Mouse (Mus musculus) limb, embryonic 10.5 days (tissue): ENCODE results near the gene Cog7. TPM values are rescaled to one million over a fixed set of nuclear protein-coding genes. Genes with fewer than 3 reads are reported as not detected.

Experiments used
- DNase-seq: peaks from one replicate; pipeline ENCODE4 v3.0.0-alpha.2; 2017; ENCODE audit warnings: low spot score
- H3K27ac ChIP-seq: fragments of 300-500 bp; sonication (generic); 2 replicates; pipeline ENCODE4 v1.5.1; 2016; ENCODE audit warnings: mild to moderate bottlenecking
- H3K27me3 ChIP-seq: fragments of 300-500 bp; sonication (generic); 2 replicates; pipeline ENCODE4 v1.6.1; 2016; ENCODE audit warnings: low read depth, mild to moderate bottlenecking; ENCODE audit not compliant: poor library complexity, severe bottlenecking
- H3K36me3 ChIP-seq: fragments of 300-500 bp; sonication (generic); 2 replicates; pipeline ENCODE4 v1.6.1; 2016; ENCODE audit warnings: mild to moderate bottlenecking, moderate library complexity
- H3K4me1 ChIP-seq: fragments of 300-500 bp; sonication (generic); 2 replicates; pipeline ENCODE4 v1.6.1; 2016
- H3K4me3 ChIP-seq: fragments of 300-500 bp; sonication (generic); 2 replicates; pipeline ENCODE4 v1.5.1; 2016; ENCODE audit warnings: mild to moderate bottlenecking, moderate library complexity
- H3K9me3 ChIP-seq: fragments of 300-500 bp; sonication (generic); replicated peaks from 2 replicates; pipeline ENCODE4 v1.6.1; 2016; ENCODE audit warnings: mild to moderate bottlenecking
- WGBS: fragments of 180-500 bp; shearing (Covaris S2); methylation state at CpG from one replicate; pipeline ENCODE4 v1.1.7; 2016; 5-methylcytosine and 5-hydroxymethylcytosine counted together
- polyA plus RNA-seq: library from polyadenylated mRNA; unstranded; fragments of >200 nt; fragmentation: Nextera tagmentation; extraction: Ambion mirVana; gene quantifications from 2 replicates; pipeline ENCODE4 v1.2.1, GENCODE M21; 2016

Gene Cog7
- polyA plus RNA-seq, 1 experiment from 2014 or later = 24.8 TPM

- no peaks in the 10 kb centered on the region for H3K4me1 ChIP-seq
- 81% methylated on average over 3 of the region's 3 CpGs for WGBS
- DNase-seq = no peak
Measured at GRCm38 (mm10) chr7:121941640-121942039, 39.9 kb downstream of the Cog7 start.

GRCm38 (mm10) chr7:121941016-121941415, 40.5 kb downstream of the Cog7 start:
- Histone ChIP-seq H3K27ac (no peak overlapping the region), H3K4me1 (no peaks in the 10 kb centered on the region), H3K4me3 (no peak overlapping the region), H3K9me3 (no peaks in the 10 kb centered on the region), H3K36me3 (peaks cover 27% of the 10 kb centered on the region), H3K27me3 (no peaks in the 10 kb centered on the region)
- WGBS = 86% methylated on average over 3 of the region's 3 CpGs
- DNase-seq = no peak

More at GRCm38 (mm10) chr7:121941640-121942039, 39.9 kb downstream of the Cog7 start:
- Histone ChIP-seq H3K36me3 (peaks cover 23% of the 10 kb centered on the region), H3K9me3 (no peaks in the 10 kb centered on the region), H3K4me3 (no peak overlapping the region), H3K27ac (no peak overlapping the region), H3K27me3 (no peaks in the 10 kb centered on the region)

GRCm38 (mm10) chr7:121939729-121940128, 41.8 kb downstream of the Cog7 start:
- Histone ChIP-seq H3K4me1 (no peaks in the 10 kb centered on the region), H3K27ac (no peak overlapping the region), H3K27me3 (no peaks in the 10 kb centered on the region), H3K36me3 (peaks cover 34% of the 10 kb centered on the region), H3K4me3 (no peak overlapping the region), H3K9me3 (no peaks in the 10 kb centered on the region)
- 35% methylated on average over 4 of the region's 4 CpGs for WGBS
- DNase-seq = no peak

GRCm38 (mm10) chr7:121939244-121939643, 42.3 kb downstream of the Cog7 start:
- no peak for DNase-seq
- Histone ChIP-seq H3K27me3 (no peaks in the 10 kb centered on the region), H3K9me3 (no peaks in the 10 kb centered on the region), H3K27ac (no peak overlapping the region), H3K4me3 (no peak overlapping the region), H3K4me1 (no peaks in the 10 kb centered on the region), H3K36me3 (peaks cover 34% of the 10 kb centered on the region)
- 75% methylated on average over 6 of the region's 6 CpGs for WGBS

GRCm38 (mm10) chr7:121938124-121938891, 43.2 kb downstream of the Cog7 start:
- no peaks in the 10 kb centered on the region for H3K4me1 ChIP-seq
- H3K27me3 ChIP-seq = no peaks in the 10 kb centered on the region
- H3K4me3 ChIP-seq = no peak overlapping the region
- WGBS = 82% methylated on average over 8 of the region's 8 CpGs
- H3K9me3 ChIP-seq = no peaks in the 10 kb centered on the region
- H3K27ac ChIP-seq = no peak overlapping the region
- DNase-seq = no peak
- H3K36me3 ChIP-seq = peaks cover 27% of the 10 kb centered on the region

GRCm38 (mm10) chr7:121936861-121937630, 44.5 kb downstream of the Cog7 start:
- no peaks in the 10 kb centered on the region for H3K4me1 ChIP-seq
- H3K36me3 ChIP-seq = peaks cover 22% of the 10 kb centered on the region
- no peak for DNase-seq
- no peak overlapping the region for H3K27ac ChIP-seq
- no peaks in the 10 kb centered on the region for H3K27me3 ChIP-seq
- 75% methylated on average over 14 of the region's 14 CpGs for WGBS
- H3K9me3 ChIP-seq = no peaks in the 10 kb centered on the region
- H3K4me3 ChIP-seq = no peak overlapping the region

- H3K27me3 ChIP-seq = no peaks in the 10 kb centered on the region
- peaks cover 23% of the 10 kb centered on the region for H3K36me3 ChIP-seq
- H3K9me3 ChIP-seq = no peaks in the 10 kb centered on the region
- no peak for DNase-seq
- H3K4me3 ChIP-seq = no peak overlapping the region
- no peak overlapping the region for H3K27ac ChIP-seq
- no peaks in the 10 kb centered on the region for H3K4me1 ChIP-seq
- WGBS = 86% methylated on average over 12 of the region's 12 CpGs
Measured at GRCm38 (mm10) chr7:121935906-121936794, 45.4 kb downstream of the Cog7 start.

GRCm38 (mm10) chr7:121934346-121934745, 47.2 kb downstream of the Cog7 start:
- Histone ChIP-seq H3K4me1 (no peaks in the 10 kb centered on the region), H3K4me3 (no peak overlapping the region), H3K36me3 (peaks cover 35% of the 10 kb centered on the region), H3K27ac (no peak overlapping the region), H3K27me3 (no peaks in the 10 kb centered on the region), H3K9me3 (no peaks in the 10 kb centered on the region)
- no peak for DNase-seq
- 94% methylated on average over 2 of the region's 2 CpGs for WGBS

GRCm38 (mm10) chr7:121933675-121934074, 47.8 kb downstream of the Cog7 start:
- H3K27ac ChIP-seq = no peak overlapping the region
- no peak for DNase-seq
- H3K27me3 ChIP-seq = no peaks in the 10 kb centered on the region
- no peaks in the 10 kb centered on the region for H3K4me1 ChIP-seq
- peaks cover 41% of the 10 kb centered on the region for H3K36me3 ChIP-seq
- 78% methylated on average over 6 of the region's 6 CpGs for WGBS
- H3K4me3 ChIP-seq = no peak overlapping the region
- H3K9me3 ChIP-seq = no peaks in the 10 kb centered on the region

- Histone ChIP-seq H3K27ac (no peak overlapping the region), H3K4me1 (no peaks in the 10 kb centered on the region), H3K36me3 (peaks cover 50% of the 10 kb centered on the region), H3K27me3 (no peaks in the 10 kb centered on the region), H3K9me3 (no peaks in the 10 kb centered on the region), H3K4me3 (no peak overlapping the region)
- DNase-seq = no peak
- 64% methylated on average over 7 of the region's 7 CpGs for WGBS
Measured at GRCm38 (mm10) chr7:121931246-121931645, 50.3 kb downstream of the Cog7 start.

GRCm38 (mm10) chr7:121927882-121928281, 53.6 kb downstream of the Cog7 start:
- no peak overlapping the region for H3K4me3 ChIP-seq
- H3K4me1 ChIP-seq = no peaks in the 10 kb centered on the region
- WGBS = 89% methylated on average over 2 of the region's 2 CpGs
- H3K9me3 ChIP-seq = no peaks in the 10 kb centered on the region
- H3K27me3 ChIP-seq = no peaks in the 10 kb centered on the region
- no peak for DNase-seq
- H3K36me3 ChIP-seq = peaks cover 64% of the 10 kb centered on the region
- H3K27ac ChIP-seq = no peak overlapping the region

GRCm38 (mm10) chr7:121924361-121924760, 57.1 kb downstream of the Cog7 start:
- no peak for DNase-seq
- no peaks in the 10 kb centered on the region for H3K27me3 ChIP-seq
- peaks cover 43% of the 10 kb centered on the region for H3K36me3 ChIP-seq
- H3K27ac ChIP-seq = no peak overlapping the region
- 95% methylated on average over 7 of the region's 7 CpGs for WGBS
- no peaks in the 10 kb centered on the region for H3K9me3 ChIP-seq
- H3K4me3 ChIP-seq = no peak overlapping the region
- no peaks in the 10 kb centered on the region for H3K4me1 ChIP-seq
